Mouse (Mus musculus) adrenal gland, adult 18-20 months (tissue): ENCODE measurements around the gene Gm10447. TPM values are rescaled to one million over a fixed set of nuclear protein-coding genes. Genes with fewer than 3 reads are reported as not detected.

Source experiments
- microRNA-seq, 2 experiments: library from miRNA; unstranded; fragments of <30 nt; microRNA quantifications; one replicate each; pipeline ENCODE4 v1.2.0; 2021; ENCODE audit warnings: borderline number of aligned reads in 2 of 2
- total RNA-seq, 2 experiments: library from RNA; stranded (reverse); gene quantifications; 1 replicate in 1 of 2; 2 replicates in 1 of 2; pipeline ENCODE4 v1.2.3; 2021

Gene Gm10447
- total RNA-seq, 2 experiments from 2014 or later: 0.27 TPM; not detected in 1

Small RNAs within 50 kb of the gene (microRNA-seq; reads per million reads assigned to microRNA genes)
- 0 reads per million in 2 experiments for gene Mir6920

Other genes starting within 250 kb of the Gm10447 start
- 100 to 1,000 TPM; 272 to 274 TPM for gene Hspa4, start 156.7 kb downstream of the Gm10447 start, total RNA-seq
- 10 to 100 TPM; 10.8 to 11.1 TPM for gene Zcchc10, start 132.4 kb downstream of the Gm10447 start, total RNA-seq
- gene Aff4, start 106.3 kb downstream of the Gm10447 start, total RNA-seq: 100 to 1,000 TPM; 194 TPM
- gene Leap2, start 33.9 kb downstream of the Gm10447 start, total RNA-seq: not detected
- 1,000 to 10,000 TPM; 1,110 to 1,480 TPM for gene Uqcrq, start 26.3 kb downstream of the Gm10447 start, total RNA-seq
- 1 to 10 TPM; 4.3 to 6.0 TPM for gene Gdf9, start 26.1 kb downstream of the Gm10447 start, total RNA-seq
- 10 to 100 TPM in 1 of 2 experiments, 1 to 10 TPM in 1; 3.7 to 10.9 TPM for gene Shroom1, start 95 bp upstream of the Gm10447 start, total RNA-seq
- gene Gm9837, start 13.4 kb upstream of the Gm10447 start, total RNA-seq: not detected
- gene Gm9945, start 23.1 kb upstream of the Gm10447 start, total RNA-seq: not detected
- gene Sowaha, start 23.2 kb upstream of the Gm10447 start, total RNA-seq: under 1 TPM; 0.19 to 0.30 TPM
- gene Sept8, start 62.1 kb upstream of the Gm10447 start, total RNA-seq: 10 to 100 TPM; 28.9 to 32.1 TPM
- gene Kif3a, start 110.3 kb upstream of the Gm10447 start, total RNA-seq: 10 to 100 TPM; 23.2 to 25.9 TPM
- gene Il4, start 161.6 kb upstream of the Gm10447 start, total RNA-seq: not detected
- gene Il13, start 177.6 kb upstream of the Gm10447 start, total RNA-seq: not detected